Mouse (Mus musculus): ENCODE results near the gene Acp6. TPM values are rescaled to one million over a fixed set of nuclear protein-coding genes. Genes with fewer than 3 reads are reported as not detected.
A peak's percentile ranks its signal among the peaks of the same experiment; 100 is the strongest.

Acp6 gene
- total RNA-seq, 4 experiments from 2014 or later: 31.9 to 37.2 (median 34.1) TPM

- DNase-seq (ENCODE audit: low spot score): no peak
Measured at GRCm38 (mm10) chr3:97196571-97196970, 38.0 kb downstream of the Acp6 start.

DNA sequence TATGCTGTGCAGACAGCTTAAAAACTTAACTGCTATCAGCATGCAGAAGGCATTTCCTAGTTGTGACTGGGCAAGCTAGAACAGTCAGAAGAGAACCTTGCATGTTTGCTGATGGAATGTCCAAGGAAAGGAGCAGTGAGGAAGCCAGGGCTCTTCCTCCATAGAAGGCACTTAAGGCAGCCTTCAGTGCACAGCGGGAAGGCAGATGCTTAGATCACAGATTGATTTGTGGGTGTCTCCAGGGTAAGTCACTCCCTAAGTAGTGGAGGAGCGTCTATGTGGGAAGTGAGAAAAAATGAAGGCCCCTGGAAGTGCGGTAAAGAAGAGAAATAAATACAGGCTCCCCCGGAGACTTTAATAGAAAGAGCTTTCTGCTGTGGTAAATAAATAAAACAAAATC, 40.7 kb downstream of the Acp6 start:
- no peak for DNase-seq (ENCODE audit: low spot score)

- peak; percentile 61 for DNase-seq (ENCODE audit: low spot score)
Measured at GRCm38 (mm10) chr3:97201943-97202342, 43.4 kb downstream of the Acp6 start.

DNA sequence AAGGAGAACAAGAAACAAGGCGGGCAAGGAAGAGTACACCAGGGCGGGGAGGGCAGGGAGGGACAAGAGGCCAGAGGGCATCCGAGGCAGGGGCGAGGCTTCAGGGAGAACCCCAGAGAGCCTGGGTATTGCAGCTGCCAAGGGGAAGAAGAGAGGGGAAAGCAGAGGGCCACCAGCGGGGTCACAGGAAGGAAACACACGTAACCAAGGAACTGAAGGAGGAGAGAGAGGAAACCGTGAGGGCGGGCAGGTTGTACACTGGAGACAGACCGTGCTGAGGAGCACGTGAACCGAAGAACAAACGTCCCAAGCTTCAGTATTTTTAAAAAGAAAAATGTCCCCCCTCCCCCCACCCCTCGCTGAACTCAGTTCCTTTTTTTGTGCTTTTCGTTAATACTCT, 45.3 kb downstream of the Acp6 start:
- no peak for DNase-seq (ENCODE audit: low spot score)

DNA sequence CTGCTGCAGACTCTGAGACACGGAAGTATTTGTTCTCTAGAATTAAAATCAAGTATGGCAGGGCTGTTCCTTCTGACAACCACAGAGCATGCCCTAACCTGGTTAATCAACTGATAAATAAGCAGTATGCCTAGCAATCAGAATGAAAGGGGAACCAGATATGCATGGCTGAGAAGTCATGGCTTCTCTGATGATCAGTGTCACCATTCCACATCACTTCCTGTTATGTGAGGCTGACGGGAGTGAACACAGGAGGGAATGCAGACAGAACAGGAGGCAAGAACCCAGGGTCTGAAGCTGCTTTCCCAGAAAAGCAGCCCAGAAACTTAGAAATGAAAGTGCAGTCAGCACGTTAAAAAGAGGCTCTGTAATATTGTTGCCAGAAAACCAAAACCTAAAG, 47.9 kb downstream of the Acp6 start:
- DNase-seq (ENCODE audit: low spot score): no peak

DNA sequence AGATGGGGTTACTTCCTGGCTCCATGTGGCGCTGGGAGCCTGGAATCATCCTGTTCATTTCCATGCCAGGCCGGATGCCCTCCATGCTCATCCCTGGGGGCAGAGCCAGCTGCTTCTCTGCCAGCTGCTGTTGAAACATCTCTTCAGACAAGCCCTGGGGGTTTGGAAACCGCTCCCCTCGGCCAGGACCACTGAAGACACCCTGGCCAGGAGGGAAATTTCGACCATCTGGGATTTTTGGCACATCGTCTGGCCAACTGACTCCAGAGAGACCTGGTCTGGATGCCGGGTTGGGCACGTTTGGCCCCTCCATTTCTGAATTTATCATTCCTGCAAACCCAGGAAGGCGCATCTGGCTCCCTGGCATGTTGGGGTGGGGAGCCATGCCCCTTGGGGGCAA, 50.8 kb downstream of the Acp6 start:
- no peak for DNase-seq (ENCODE audit: low spot score)

DNA sequence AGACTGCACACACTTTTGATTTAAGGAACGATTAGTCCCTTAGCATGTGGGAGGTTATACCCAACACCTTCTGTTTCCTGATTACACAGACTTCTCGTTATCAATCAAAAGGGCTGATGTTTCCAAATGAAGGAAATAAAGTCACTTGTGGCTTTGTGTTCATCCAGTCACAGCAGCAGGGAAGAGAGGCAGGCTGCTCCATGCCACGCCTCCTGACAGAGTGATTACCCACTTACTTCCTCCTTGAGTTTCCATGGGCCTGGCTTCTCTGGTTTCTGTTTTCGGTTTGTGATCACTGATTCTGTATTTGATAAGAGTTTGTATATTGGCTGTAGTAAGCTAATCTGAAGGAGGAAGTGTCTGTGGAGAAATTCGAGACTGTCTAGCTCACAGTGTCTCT, 52.6 kb downstream of the Acp6 start:
- no peak for DNase-seq (ENCODE audit: low spot score)

DNA sequence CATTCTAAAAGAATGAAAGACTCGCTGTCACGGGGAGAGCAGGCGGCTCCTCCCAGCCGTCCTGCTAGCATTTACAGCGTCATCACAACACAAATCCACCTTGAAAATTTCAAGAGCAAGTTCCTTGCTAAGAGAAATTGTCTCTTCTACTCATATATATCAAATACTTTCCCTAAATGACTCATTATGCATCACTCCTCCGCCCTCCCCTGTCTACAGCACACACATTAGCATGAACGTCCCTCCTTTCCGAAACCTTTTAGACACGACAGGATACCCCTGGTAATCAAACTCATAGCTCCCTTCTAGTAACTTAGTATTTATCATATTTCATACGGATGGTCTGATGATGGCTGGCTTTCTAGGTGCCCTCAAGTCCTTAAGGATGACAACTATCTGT, 55.3 kb downstream of the Acp6 start:
- DNase-seq (ENCODE audit: low spot score): no peak

- DNase-seq (ENCODE audit: low spot score): peak; percentile 31
Measured at GRCm38 (mm10) chr3:97214439-97214838, 55.9 kb downstream of the Acp6 start.

DNA sequence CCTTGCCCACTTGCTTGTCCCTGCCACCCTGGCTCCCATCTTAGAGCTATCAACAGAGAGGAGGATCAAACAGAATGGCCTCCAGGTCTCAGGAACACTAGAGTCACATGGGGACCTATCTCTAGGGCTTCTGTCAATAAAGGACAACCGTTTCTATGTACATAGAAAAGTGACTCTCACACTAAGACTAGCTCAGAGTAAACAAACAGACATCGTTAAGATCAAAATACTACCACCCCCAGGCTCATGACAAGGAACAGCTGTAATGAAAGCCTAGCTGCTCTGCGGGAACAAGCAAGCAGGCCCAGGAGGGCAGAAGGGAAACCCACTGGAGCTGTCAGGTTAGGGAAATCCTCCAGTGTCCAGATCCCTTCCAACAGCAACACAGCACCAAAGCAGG, 56.9 kb downstream of the Acp6 start:
- DNase-seq (ENCODE audit: low spot score): no peak

DNA sequence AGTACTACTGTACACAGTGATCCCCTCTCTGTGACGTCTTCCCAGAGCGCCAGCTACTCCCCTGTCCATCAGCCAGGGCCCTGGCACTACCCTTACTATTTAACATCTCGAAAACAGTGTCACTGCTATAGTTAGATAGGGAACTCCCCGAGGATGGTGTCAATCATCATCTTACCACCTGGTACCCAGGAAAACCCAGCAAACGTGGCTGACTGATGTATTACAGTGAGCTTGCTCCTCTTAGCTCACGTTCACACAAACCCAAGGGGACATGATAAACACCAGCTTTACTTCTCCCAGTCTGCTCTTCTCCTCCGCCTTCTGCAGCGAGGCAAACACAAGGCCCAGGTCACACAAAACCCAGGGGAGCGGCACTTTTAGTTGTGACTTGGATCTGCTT, 64.7 kb downstream of the Acp6 start:
- DNase-seq (ENCODE audit: low spot score): no peak

- DNase-seq (ENCODE audit: low spot score): no peak
Measured at GRCm38 (mm10) chr3:97225231-97225630, 66.7 kb downstream of the Acp6 start.

GRCm38 (mm10) chr3:97226719-97227118, 68.1 kb downstream of the Acp6 start:
- no peak for DNase-seq (ENCODE audit: low spot score)

Other genes with a start within 250 kb of the Acp6 start
- gene Gja8, start 232.8 kb upstream of the Acp6 start, total RNA-seq (2022): under 1 TPM in 1 of 4 experiments, not detected in 3; 0.03 TPM
- gene Bcl9, start 139.1 kb downstream of the Acp6 start, total RNA-seq (2022): 10 to 100 TPM; 16.8 to 26.1 (median 24.4) TPM